Mouse (Mus musculus): ENCODE results near the gene Nbas.

The Nbas gene

GRCm38 (mm10) chr12:13389644-13390043 is 120.7 kb downstream of the Nbas start:
- DNase-seq (ENCODE audit: low spot score in 2 of 2), result no peak

DNA sequence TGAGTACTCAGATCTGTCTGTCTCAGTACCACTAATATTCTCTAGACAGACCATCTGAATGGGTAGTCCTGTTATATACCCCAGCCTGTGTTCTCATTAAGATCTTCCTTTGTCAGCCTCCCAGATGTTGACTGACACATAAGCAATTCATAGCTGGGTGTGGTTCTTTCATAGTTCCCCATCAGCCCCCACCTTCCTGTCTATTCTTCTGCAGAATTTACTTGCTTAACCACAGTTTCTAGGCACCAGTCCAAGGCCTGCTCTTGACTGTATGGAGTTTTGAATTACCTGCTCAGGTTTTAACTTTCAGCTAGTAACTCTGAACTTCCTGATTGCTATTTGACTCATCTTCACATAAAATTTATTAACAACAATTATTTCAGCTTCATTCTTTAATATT is 141.3 kb downstream of the Nbas start:
- DNase-seq (ENCODE audit: low spot score in 2 of 2), result no peak

DNA sequence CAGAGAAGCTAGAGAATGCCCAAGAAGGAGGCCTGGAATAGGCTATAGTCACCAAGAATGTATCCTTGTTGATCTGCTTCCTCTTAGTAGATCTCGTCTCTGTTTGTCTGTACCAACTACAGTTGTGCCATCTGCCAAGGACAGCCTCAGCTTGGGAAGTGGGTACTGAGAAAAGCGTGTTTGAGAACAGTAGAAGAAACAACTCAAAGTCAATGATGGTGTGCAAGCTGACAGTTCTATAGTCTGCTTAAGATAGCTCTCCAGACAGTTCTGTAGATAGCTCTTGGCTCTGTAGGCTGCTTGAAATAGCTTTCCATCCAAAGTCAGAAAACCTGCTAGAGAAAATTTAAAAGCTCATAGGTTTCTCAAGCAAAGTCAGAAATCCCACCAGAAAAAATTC is 149.7 kb downstream of the Nbas start:
- peak in 1 of 2 experiments; percentile 7 for DNase-seq (ENCODE audit: low spot score in 2 of 2)

- DNase-seq (ENCODE audit: low spot score in 2 of 2), result no peak
Measured at GRCm38 (mm10) chr12:13430219-13430618, 161.3 kb downstream of the Nbas start.

DNA sequence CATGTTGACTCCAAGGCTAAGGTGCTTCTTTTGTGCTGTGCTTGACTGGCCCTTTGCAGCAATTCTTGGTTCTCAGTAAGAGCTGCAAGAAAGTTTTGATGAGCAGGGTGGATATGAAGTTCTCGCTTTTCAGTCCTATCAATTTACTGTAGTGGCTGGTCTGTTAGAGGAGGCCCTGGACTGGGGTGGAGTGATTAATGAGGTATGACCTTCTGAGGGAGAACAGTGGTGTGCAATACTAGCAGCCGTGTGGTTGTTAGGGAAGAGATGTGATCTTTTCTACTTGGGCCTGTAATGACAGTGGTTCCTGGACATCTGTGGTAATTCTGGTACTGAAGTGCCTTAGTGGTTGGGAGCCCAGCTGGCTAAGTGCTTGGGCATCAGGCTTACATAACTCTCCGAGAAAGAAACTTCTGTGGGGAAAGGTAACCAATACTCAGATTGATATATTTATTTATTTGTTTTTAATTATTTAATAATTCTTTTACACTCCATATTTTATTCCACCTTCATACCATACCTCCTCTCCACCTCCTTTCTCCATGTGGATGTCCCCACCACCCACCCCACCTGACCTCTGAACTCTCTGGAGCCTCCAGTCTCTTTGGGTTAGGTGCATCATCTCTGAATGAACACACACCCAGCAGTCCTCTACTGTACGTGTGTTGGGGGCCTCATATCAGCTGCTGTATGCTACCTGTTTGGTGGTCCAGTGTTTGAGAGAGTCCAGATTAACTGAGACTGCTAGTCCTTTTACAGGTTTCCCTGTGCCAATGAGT is 175.9 kb downstream of the Nbas start:
- no peak for DNase-seq (ENCODE audit: low spot score in 2 of 2)

DNA sequence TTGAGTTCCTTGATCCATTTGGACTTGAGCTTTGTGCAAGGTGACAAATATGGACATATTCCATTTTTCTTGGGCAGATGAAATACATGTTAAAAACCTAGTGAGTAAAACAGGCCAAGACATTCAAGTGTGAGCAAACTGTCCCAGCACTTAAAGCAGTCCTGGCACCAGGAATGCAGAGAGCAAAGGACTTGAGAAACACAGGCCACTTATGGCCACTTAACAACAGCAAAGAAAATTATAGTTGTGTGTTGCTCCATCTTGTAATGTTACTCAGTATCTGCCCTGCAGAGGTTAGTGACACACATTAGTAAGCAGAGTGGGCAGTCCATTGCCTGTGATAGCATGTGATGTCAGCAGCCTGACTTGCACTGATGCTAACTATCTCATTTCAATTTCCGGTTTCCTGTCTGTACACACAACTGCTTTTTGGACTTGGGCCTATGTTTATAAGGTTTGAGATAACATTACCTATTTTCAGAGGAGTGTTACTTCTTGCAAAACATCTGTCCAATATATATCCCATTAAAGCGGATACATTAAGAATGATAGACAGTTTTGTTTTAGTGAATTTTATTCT is 176.6 kb downstream of the Nbas start:
- no peak for DNase-seq (ENCODE audit: low spot score in 2 of 2)

GRCm38 (mm10) chr12:13448916-13449315 is 180.0 kb downstream of the Nbas start:
- DNase-seq (ENCODE audit: low spot score in 2 of 2), result no peak

GRCm38 (mm10) chr12:13452050-13452449 is 183.1 kb downstream of the Nbas start:
- DNase-seq (ENCODE audit: low spot score in 2 of 2), result no peak

DNA sequence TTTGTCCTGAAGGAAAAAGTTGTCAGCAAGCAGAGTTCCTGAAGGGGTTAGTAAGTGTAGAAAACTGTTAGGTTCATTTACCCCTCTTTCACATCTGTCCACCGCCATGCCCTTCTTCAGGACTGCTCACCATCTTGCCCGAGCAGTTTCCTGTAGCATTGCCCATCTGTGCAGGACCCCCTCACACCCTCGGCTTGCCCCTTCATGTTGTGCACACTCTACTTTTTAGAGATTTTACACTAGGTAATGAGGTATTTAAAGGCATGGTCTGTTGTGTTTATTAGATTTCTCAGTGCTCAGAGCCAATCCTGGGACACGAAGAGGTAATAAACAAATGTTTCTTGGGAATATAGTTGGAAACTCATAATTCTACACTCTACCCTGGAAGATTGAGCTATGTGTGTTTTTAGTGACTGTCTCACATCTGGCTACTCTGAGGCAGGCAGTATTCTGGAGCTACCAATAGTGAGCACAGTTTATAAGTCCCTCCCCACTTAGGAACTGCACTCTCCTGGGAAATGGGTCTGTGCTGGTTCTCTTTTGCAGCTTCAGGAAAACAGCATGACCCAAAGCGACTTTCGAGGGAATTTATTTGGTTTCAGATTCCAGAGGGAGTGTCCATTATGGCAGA is 191.4 kb downstream of the Nbas start:
- no peak for DNase-seq (ENCODE audit: low spot score in 2 of 2)

DNA sequence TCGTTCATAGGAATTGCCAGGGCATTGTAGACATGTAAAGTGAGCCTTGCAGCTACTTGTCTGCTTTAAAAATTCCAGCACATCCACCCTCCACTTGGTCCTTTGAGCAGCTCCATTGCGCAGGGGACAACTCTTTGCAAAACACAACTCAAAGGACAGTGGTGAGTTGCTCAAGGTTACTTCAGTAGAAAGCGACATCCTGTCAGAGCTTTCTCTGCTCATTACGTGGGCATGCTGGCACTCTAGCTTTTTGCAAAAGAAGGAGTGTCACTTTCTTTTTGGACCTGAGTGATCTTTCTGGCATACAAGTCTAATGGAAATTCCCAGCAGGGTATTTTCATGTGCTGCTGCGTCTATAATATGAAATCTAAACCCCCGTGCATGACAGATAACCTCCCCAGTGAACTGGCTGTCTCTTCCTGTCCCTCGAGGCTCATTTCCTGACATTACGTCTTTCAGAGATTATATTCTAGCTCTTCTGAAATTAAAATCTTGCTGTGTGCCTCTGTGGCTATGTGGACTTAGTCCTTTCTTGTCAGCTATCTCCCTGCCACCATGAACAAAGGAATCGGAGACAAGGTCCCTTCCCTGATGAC is 192.7 kb downstream of the Nbas start:
- DNase-seq (ENCODE audit: low spot score in 2 of 2), result no peak

DNA sequence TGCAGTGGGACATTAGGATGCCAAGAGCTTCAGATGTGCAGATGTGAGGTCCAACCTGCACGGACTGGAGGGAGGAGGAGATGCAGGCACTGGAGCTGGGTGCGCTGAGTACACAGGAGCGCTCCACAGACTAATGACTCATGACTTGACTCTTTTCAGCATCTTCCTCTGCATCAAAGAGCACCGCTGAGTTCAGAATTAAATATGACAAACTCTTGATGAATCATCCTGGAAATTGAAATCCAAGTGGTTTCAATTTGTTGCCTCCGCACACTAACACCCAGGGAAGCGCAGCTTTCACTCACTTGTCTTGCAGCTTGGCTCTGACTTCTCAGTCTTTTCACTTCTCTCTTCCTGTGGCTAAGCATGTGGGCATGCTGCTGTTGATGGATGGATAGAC is 193.5 kb downstream of the Nbas start:
- DNase-seq (ENCODE audit: low spot score in 2 of 2), result peak in 1 of 2 experiments; percentile 18

- no peak for DNase-seq (ENCODE audit: low spot score in 2 of 2)
Measured at GRCm38 (mm10) chr12:13465554-13465953, 196.6 kb downstream of the Nbas start.

DNA sequence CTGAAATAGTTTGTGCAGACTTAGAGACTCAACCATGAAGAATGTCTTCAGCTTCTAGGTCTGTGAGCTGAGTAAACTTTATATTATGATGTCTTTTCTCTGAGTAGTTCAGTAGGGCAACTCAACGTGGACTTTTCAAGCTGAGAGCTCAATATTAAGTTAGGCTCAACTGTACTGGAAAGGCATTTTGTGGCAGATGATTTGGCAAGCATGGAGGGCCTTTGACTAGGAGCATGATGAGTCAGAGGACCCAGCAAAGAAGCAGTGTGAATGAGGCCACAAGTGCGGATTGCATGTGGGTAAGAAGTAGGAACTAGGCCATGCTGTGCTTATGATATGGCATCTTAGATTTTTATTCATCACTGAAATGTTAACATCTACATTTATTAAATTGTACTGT is 205.9 kb downstream of the Nbas start:
- no peak for DNase-seq (ENCODE audit: low spot score in 2 of 2)

DNA sequence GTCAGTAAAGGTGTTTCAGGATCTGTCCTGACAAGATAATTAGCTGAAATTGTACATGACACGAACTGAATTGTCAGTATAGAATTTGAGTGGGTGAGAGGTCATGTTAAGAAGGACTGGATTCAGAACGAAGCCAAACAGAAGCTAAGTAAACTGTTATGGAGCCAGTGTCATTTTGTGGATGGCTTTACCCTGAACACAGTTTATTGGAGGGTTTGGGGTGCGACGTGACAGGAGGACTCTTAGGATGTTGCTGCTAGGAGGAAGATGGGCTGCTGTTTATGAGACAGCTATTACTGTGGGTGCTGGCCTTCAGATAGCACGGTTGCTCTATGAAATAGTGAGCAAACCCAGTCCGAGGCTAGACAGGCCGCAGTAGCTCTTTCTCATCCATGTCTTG is 210.2 kb downstream of the Nbas start:
- no peak for DNase-seq (ENCODE audit: low spot score in 2 of 2)

DNA sequence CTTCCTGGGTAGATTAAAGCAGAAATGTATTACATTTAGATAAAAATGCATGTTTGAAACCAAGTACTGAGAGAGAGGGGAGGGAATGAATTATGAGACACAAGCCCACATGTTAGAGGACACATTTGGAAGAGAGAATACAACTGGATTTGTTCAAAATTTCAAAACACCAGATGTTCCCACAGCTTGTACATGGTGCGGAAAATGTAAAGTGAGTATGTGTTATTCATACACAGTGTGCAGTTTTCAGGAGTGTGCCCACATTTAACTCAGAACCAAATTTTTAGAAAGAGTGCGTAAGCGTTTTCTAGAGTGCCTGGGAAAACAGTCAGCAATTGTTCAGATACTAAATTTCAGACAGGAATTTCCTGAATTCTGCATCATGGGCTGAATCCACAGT is 217.3 kb downstream of the Nbas start:
- DNase-seq (ENCODE audit: low spot score in 2 of 2), result no peak

DNA sequence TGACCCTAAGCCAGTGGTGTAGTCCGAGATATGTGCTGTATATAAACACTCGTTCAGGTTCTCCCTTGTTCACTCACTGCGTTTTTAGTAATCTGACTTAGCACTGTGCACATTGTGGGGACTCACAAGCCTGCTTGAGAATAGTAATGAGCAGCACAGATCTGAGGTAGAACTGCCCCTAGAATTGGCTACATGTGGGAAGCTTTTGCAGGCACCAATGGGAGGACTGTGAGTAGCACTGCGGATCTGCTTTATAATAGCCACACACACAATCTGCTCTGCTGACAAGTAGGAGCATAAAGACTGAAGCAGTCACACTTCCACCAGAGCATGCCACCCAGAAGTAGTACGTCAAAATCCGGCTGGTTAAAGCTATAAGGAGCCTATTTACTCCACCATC is 228.3 kb downstream of the Nbas start:
- DNase-seq (ENCODE audit: low spot score in 2 of 2), result no peak

GRCm38 (mm10) chr12:13499237-13499889 is 230.4 kb downstream of the Nbas start:
- no peak for DNase-seq (ENCODE audit: low spot score in 2 of 2)

GRCm38 (mm10) chr12:13500191-13500590 is 231.3 kb downstream of the Nbas start:
- no peak for DNase-seq (ENCODE audit: low spot score in 2 of 2)

- DNase-seq (ENCODE audit: low spot score in 2 of 2), result no peak
Measured at GRCm38 (mm10) chr12:13504771-13505444, 236.0 kb downstream of the Nbas start.

- no peak for DNase-seq (ENCODE audit: low spot score in 2 of 2)
Measured at GRCm38 (mm10) chr12:13518082-13518481, 249.1 kb downstream of the Nbas start.

DNA sequence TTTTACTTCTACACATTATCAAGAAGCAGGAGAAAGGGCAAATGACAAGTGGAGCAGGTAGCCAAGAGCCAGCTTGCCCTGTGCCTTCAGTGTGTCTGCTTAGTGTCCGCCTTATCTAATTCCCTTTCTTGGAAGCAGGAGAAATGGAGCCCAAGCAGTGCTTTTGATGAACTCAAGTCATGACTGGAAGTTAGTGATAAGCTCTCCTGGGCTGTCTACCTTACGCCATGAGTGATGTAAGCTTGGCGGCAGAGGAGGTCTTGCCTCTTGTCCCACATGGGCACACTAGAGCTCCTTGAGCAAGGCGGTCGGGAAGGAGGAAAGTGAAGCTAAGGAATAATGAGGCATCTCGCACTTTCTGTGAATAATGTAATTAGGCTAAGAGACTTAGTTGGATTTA is 250.5 kb downstream of the Nbas start:
- no peak for DNase-seq (ENCODE audit: low spot score in 2 of 2)
